Mouse (Mus musculus) embryonic fibroblast, embryonic 13.5 days (primary cell): ENCODE data around the gene Emid1.

ENCODE experiments used
- CTCF ChIP-seq: IDR thresholded peaks from 2 replicates; pipeline ENCODE4 v1.5.1; 2011; ENCODE audit warnings: mild to moderate bottlenecking, control low read depth, low read length, moderate library complexity, borderline replicate concordance; ENCODE audit not compliant: insufficient read depth
- POLR2A ChIP-seq: IDR thresholded peaks from 2 replicates; pipeline ENCODE4 v1.6.1; 2011; ENCODE audit warnings: low read depth, mild to moderate bottlenecking, control low read depth, low read length, moderate library complexity

DNA sequence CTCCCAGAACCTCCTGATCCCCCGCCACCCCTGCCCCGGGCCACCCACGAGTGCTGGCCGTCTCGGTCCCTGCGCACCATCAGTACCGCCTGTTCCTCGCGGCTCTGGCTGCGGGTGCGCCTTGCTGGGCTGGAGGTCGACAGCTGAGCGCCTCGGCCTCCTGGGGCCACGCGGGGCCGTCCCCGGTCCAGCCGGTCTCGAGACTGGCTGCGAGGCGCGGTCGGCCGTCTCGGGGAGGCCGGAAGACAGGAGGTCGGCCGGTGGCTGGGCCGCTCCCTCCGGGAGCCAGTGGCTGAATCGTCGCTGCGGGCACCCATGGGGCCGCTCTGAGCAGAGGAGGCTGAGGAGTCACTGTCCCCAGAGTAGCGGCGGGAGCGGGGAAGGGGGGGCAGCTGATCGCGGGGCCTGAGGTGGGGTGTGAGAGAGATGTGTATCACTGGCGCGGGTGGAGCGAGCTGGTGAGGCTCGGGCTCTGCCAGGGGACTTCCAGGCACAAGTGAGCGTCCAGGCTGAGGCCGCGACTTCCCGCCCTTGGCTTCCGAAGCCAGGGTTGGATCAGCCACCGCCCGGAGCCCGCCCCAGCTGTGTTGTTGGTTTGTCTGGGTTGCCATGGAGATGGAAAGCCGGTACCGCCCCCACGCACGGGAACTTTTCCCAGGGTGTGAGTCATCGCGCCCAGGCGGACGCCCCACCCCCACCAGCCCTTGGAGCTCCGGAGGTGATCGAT lies 90.5 kb downstream of the Emid1 start:
- TF ChIP-seq CTCF (no peak), POLR2A (no peak)
